Comparison of ENCODE assay signal across 32 mouse cellular contexts in genomic region chr13:104821192-104821591, GRCm38 (mm10). TPM values are rescaled to one million over a fixed set of nuclear protein-coding genes. Genes with fewer than 3 reads are reported as not detected.
"Had no signal": no experiment of that assay in that cellular context is flagged by ENCODE, and none has a peak within 500 bp of the region (broad histone marks: within the 10 kb centered on the region; RNA-seq: fewer than 3 reads in every experiment).

No protein-coding gene starts in this region.

- DNase-seq: cerebellum, adult 8-10 months; cerebellum, adult 9-10 months; cerebellum, adult 9-11 months; cerebellum, postnatal 10 days; cerebellum, postnatal 14 days; cerebellum, postnatal 25 days; cerebellum, postnatal 36 days; embryo, embryonic 11 days; forebrain, postnatal 0 days; gastrocnemius, adult 2 months; gastrocnemius, postnatal 10 days; gastrocnemius, postnatal 14 days; gastrocnemius, postnatal 25 days; gastrocnemius, postnatal 36 days; heart, adult 18-20 months; heart, adult 2 months had no signal

- H3K9ac ChIP-seq: embryonic facial prominence, embryonic 12.5 days; embryonic facial prominence, embryonic 13.5 days; embryonic facial prominence, embryonic 15.5 days; forebrain, embryonic 12.5 days; forebrain, embryonic 13.5 days; forebrain, embryonic 15.5 days; forebrain, postnatal 0 days had no signal

- H3K9me3 ChIP-seq: embryonic facial prominence, embryonic 10.5 days; embryonic facial prominence, embryonic 12.5 days; embryonic facial prominence, embryonic 13.5 days; embryonic facial prominence, embryonic 15.5 days; forebrain, embryonic 10.5 days; forebrain, embryonic 12.5 days; forebrain, embryonic 13.5 days; forebrain, embryonic 15.5 days had no signal

- H3K4me3 ChIP-seq: embryonic facial prominence, embryonic 10.5 days; embryonic facial prominence, embryonic 12.5 days; embryonic facial prominence, embryonic 13.5 days; embryonic facial prominence, embryonic 15.5 days; erythroblast, embryonic 14.5 days; forebrain, embryonic 10.5 days; forebrain, embryonic 12.5 days; forebrain, embryonic 13.5 days; forebrain, embryonic 15.5 days; gastrocnemius, adult 2 months; heart, adult 2 months had no signal

- H3K27ac ChIP-seq: embryonic facial prominence, embryonic 10.5 days; embryonic facial prominence, embryonic 12.5 days; embryonic facial prominence, embryonic 13.5 days; embryonic facial prominence, embryonic 15.5 days; forebrain, embryonic 10.5 days; forebrain, embryonic 12.5 days; forebrain, embryonic 13.5 days; forebrain, embryonic 15.5 days; gastrocnemius, adult 2 months; heart, adult 2 months had no signal

- H3K36me3 ChIP-seq: forebrain, embryonic 12.5 days; forebrain, embryonic 15.5 days had no signal

- H3K27me3 ChIP-seq: embryonic facial prominence, embryonic 12.5 days; embryonic facial prominence, embryonic 13.5 days; embryonic facial prominence, embryonic 15.5 days; forebrain, embryonic 12.5 days; forebrain, embryonic 13.5 days; forebrain, embryonic 15.5 days had no signal

RNA-seq across cellular contexts. Expression of gene Shisal2b, which starts 42.5 kb away (rescaled TPM):
- total RNA-seq: common myeloid progenitor, adult 5-6 weeks; gastrocnemius, adult 18-20 months; gastrocnemius, adult 8-10 months; gastrocnemius, postnatal 10 days; gastrocnemius, postnatal 14 days; gastrocnemius, postnatal 36 days; gastrocnemius, postnatal 4 days; granulocyte monocyte progenitor cell, adult 5-6 weeks; heart, adult 18-20 months; heart, adult 2 months; heart, adult 8-10 months had no signal
- polyA plus RNA-seq: embryonic facial prominence, embryonic 13.5 days; erythroblast, embryonic 14.5 days; forebrain, embryonic 12.5 days; gonadal fat pad, adult 2 months; heart, adult 2 months had no signal
